Mouse (Mus musculus): ENCODE measurements around the gene Riiad1.

GRCm38 (mm10) chr3:94478591-94479169 is 1.5 kb downstream of the Riiad1 start:
- TF ChIP-seq CTCF (IDR thresholded peaks at IDR 0.05; ENCODE audit: borderline replicate concordance, extremely low read depth, insufficient read depth, insufficient read length) (no peak), POLR2A (IDR thresholded peaks at IDR 0.05; ENCODE audit: borderline replicate concordance, extremely low read depth, insufficient read depth, insufficient read length, poor library complexity, severe bottlenecking) (no peak)

Measured in brain, embryonic 14.5 days (tissue).